Mouse (Mus musculus) MEL (cell line): Measurements from ENCODE around the gene Gdpd3. TPM values are rescaled to one million over a fixed set of nuclear protein-coding genes. Genes with fewer than 3 reads are reported as not detected.

Experiments
- DNase-seq: peaks from one replicate; pipeline ENCODE4 v3.0.0; 2011; ENCODE audit warnings: low read depth, low spot score
- H3K27ac ChIP-seq: 2 replicates; pipeline ENCODE4 v1.5.1; 2012; ENCODE audit warnings: low read depth, mild to moderate bottlenecking, control low read depth, low read length, moderate library complexity; ENCODE audit not compliant: control insufficient read depth
- H3K27me3 ChIP-seq, 2 experiments: fragments of 150-350 bp in 1 of 2; sonication (generic) in 1 of 2; 2 replicates each; pipeline ENCODE4 v1.6.1; 2012; ENCODE audit warnings: low read length in 2 of 2, mild to moderate bottlenecking in 2 of 2, improper control_type of control experiment in 1 of 2, moderate library complexity in 1 of 2; ENCODE audit not compliant: insufficient read depth in 2 of 2, control insufficient read depth in 1 of 2
- H3K36me3 ChIP-seq, 2 experiments: 2 replicates each; pipeline ENCODE4 v1.6.1; 2012 to 2014; ENCODE audit warnings: low read length in 2 of 2, improper control_type of control experiment in 1 of 2, inconsistent platforms in 1 of 2, mild to moderate bottlenecking in 1 of 2; ENCODE audit not compliant: insufficient read depth in 2 of 2, control insufficient read depth in 1 of 2
- H3K4me1 ChIP-seq, 2 experiments: fragments of 150-350 bp in 1 of 2; sonication (generic) in 1 of 2; 2 replicates each; pipeline ENCODE4 v1.6.1; 2012; ENCODE audit warnings: low read length in 2 of 2, improper control_type of control experiment in 1 of 2, mild to moderate bottlenecking in 1 of 2; ENCODE audit not compliant: insufficient read depth in 2 of 2, control insufficient read depth in 1 of 2
- H3K4me3 ChIP-seq, 2 experiments: fragments of 150-350 bp in 1 of 2; sonication (generic) in 1 of 2; 2 replicates each; pipeline ENCODE4 v1.5.1; 2012; ENCODE audit warnings: low read depth in 2 of 2, low read length in 2 of 2, mild to moderate bottlenecking in 2 of 2, moderate library complexity in 2 of 2, control low read depth in 1 of 2, improper control_type of control experiment in 1 of 2; ENCODE audit not compliant: control insufficient read depth in 1 of 2, insufficient read depth in 1 of 2
- H3K79me2 ChIP-seq: 2 replicates; pipeline ENCODE4 v1.6.1; 2012; ENCODE audit warnings: mild to moderate bottlenecking, low read length, moderate library complexity; ENCODE audit not compliant: control insufficient read depth, poor library complexity, insufficient read depth
- H3K9ac ChIP-seq: 2 replicates; pipeline ENCODE4 v1.6.1; 2012; ENCODE audit warnings: low read depth, mild to moderate bottlenecking, control low read depth, low read length, moderate library complexity; ENCODE audit not compliant: control insufficient read depth, poor library complexity, severe bottlenecking
- H3K9me3 ChIP-seq: fragments of 150-350 bp; sonication (generic); replicated peaks from 2 replicates; pipeline ENCODE4 v1.6.1; 2012; ENCODE audit warnings: mild to moderate bottlenecking, low read length, improper control_type of control experiment, moderate library complexity; ENCODE audit not compliant: insufficient read depth
- CTCF ChIP-seq, 3 experiments: IDR thresholded peaks in 2 of 3; conservative IDR thresholded peaks in 1 of 3; 2 replicates each; pipeline ENCODE4 v1.5.1; 2011 to 2012; ENCODE audit warnings: low read length in 3 of 3, low read depth in 2 of 3, mild to moderate bottlenecking in 2 of 3, improper control_type of control experiment in 1 of 3, inconsistent platforms in 1 of 3, mixed read lengths in 1 of 3, moderate library complexity in 1 of 3; ENCODE audit not compliant: control insufficient read depth in 1 of 3, insufficient read depth in 1 of 3, poor library complexity in 1 of 3, severe bottlenecking in 1 of 3
- E2F4 ChIP-seq: IDR thresholded peaks from 2 replicates; pipeline ENCODE4 v1.6.1; 2011; ENCODE audit warnings: low read depth, low read length, improper control_type of control experiment, borderline replicate concordance
- GATA1 ChIP-seq: IDR thresholded peaks from 2 replicates; pipeline ENCODE4 v1.6.1; 2011; ENCODE audit warnings: low read depth, low read length, improper control_type of control experiment
- JUND ChIP-seq: IDR thresholded peaks from 2 replicates; pipeline ENCODE4 v1.6.1; 2011; ENCODE audit warnings: low read depth, mild to moderate bottlenecking, improper control_type of control experiment, low read length
- MAX ChIP-seq: IDR thresholded peaks from 2 replicates; pipeline ENCODE4 v1.6.1; 2011; ENCODE audit warnings: low read length, improper control_type of control experiment
- MAZ ChIP-seq: IDR thresholded peaks from 2 replicates; pipeline ENCODE4 v1.6.1; 2012; ENCODE audit warnings: low read depth, mild to moderate bottlenecking, inconsistent platforms, low read length, improper control_type of control experiment
- MEF2A ChIP-seq: IDR thresholded peaks from 2 replicates; pipeline ENCODE4 v1.6.1; 2014; ENCODE audit warnings: low read depth, mild to moderate bottlenecking, inconsistent platforms, low read length, improper control_type of control experiment; ENCODE audit not compliant: poor library complexity, insufficient replicate concordance, severe bottlenecking; ENCODE audit errors: extremely low read depth
- POLR2AphosphoS2 ChIP-seq: IDR thresholded peaks from 2 replicates; pipeline ENCODE4 v1.6.1; 2011; ENCODE audit warnings: low read length, improper control_type of control experiment
- SIN3A ChIP-seq: IDR thresholded peaks from 2 replicates; pipeline ENCODE4 v1.6.1; 2012; ENCODE audit warnings: low read length, improper control_type of control experiment, inconsistent platforms
- SMC3 ChIP-seq: IDR thresholded peaks from 2 replicates; pipeline ENCODE4 v1.6.1; 2011; ENCODE audit warnings: low read depth, low read length, improper control_type of control experiment
- TAL1 ChIP-seq: IDR thresholded peaks from 2 replicates; pipeline ENCODE4 v1.6.1; 2012; ENCODE audit warnings: mild to moderate bottlenecking, inconsistent platforms, low read length, moderate library complexity, mixed read lengths
- UBTF ChIP-seq: IDR thresholded peaks from 2 replicates; pipeline ENCODE4 v1.6.1; 2012; ENCODE audit warnings: low read depth, mild to moderate bottlenecking, inconsistent platforms, low read length, improper control_type of control experiment, moderate library complexity, borderline replicate concordance; ENCODE audit not compliant: insufficient read depth
- USF1 ChIP-seq: IDR thresholded peaks from 2 replicates; pipeline ENCODE4 v1.6.1; 2014; ENCODE audit warnings: low read depth, mild to moderate bottlenecking, inconsistent platforms, low read length, improper control_type of control experiment, moderate library complexity
- polyA plus RNA-seq, 2 experiments: library from polyadenylated mRNA; stranded (reverse) in 1 of 2; unstranded in 1 of 2; fragments of >175 nt in 1 of 2; fragments of >200 nt in 1 of 2; gene quantifications; 2 replicates each; pipeline versions ENCODE4 v1.2.1 to v1.2.4; 2012; ENCODE audit warnings: low replicate concordance in 2 of 2, low read depth in 1 of 2; ENCODE audit not compliant: insufficient read length in 2 of 2, insufficient read depth in 1 of 2, missing spikeins in 1 of 2
- total RNA-seq: library from RNA; depleted of rRNA; stranded (reverse); fragments of 300-350 nt; gene quantifications from 2 replicates; pipeline ENCODE4 v1.2.3, GENCODE M21; 2012

Gene Gdpd3
- total and polyA plus RNA-seq, 3 experiments = 12.7 to 13.0 TPM; not detected in 1

GRCm38 (mm10) chr7:126739551-126739950, 26.6 kb upstream of the Gdpd3 start:
- Histone ChIP-seq H3K9ac (peak overlapping the region; percentile 64), H3K4me3 (peak overlapping the region; percentile 59 to 60), H3K9me3 (no peaks in the 10 kb centered on the region), H3K27ac (no peak overlapping the region), H3K4me1 (no peaks in the 10 kb centered on the region), H3K79me2 (no peaks in the 10 kb centered on the region), H3K36me3 (no peaks in the 10 kb centered on the region), H3K27me3 (no peaks in the 10 kb centered on the region; a peak in 1 of 4 replicates)
- no peak for TF ChIP-seq TAL1
- TF ChIP-seq USF1 = peak; percentile 41; the same call in 1 of the 2 replicates
- DNase-seq = peak; percentile 51

- no peaks in the 10 kb centered on the region; a peak in 1 of 4 replicates for H3K27me3 ChIP-seq
- H3K4me3 ChIP-seq = peak overlapping the region; percentile 59 to 60; a peak in 2 of 4 replicates
- no peaks in the 10 kb centered on the region for H3K9me3 ChIP-seq
- TF ChIP-seq SMC3 (no peak), UBTF (no peak), GATA1 (no peak), E2F4 (no peak), MAX (no peak)
- H3K9ac ChIP-seq = peak overlapping the region; percentile 64
- H3K79me2 ChIP-seq = no peaks in the 10 kb centered on the region
- H3K36me3 ChIP-seq = no peaks in the 10 kb centered on the region
- H3K4me1 ChIP-seq = no peaks in the 10 kb centered on the region
- DNase-seq = no peak
- H3K27ac ChIP-seq = no peak overlapping the region
Observed at GRCm38 (mm10) chr7:126740132-126740735, 25.9 kb upstream of the Gdpd3 start.

DNA sequence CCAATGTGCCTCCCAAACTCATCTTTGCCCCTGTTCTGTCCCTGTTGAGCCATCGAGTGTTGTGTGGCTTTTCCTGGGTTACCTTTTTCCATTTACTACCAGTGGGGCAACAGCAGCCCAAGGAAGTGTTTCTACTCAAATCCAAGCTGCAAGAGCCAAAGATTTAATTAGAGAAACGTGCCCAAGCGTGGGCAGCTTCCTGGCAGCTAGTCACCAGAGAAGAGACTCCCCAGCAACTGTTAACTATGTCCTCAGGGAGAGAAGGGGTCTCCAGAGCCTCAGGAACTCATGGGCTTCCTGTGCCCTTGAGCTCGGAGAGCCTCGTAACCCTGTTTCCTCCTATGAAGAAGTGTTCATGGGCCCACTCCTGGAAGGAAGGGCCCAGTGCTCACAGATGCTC, 25.2 kb upstream of the Gdpd3 start:
- no peak for DNase-seq
- Histone ChIP-seq H3K36me3 (no peaks in the 10 kb centered on the region), H3K9me3 (no peaks in the 10 kb centered on the region), H3K4me1 (no peaks in the 10 kb centered on the region), H3K9ac (no peak overlapping the region), H3K4me3 (no peak overlapping the region), H3K27ac (no peak overlapping the region), H3K27me3 (no peaks in the 10 kb centered on the region; a peak in 1 of 4 replicates), H3K79me2 (no peaks in the 10 kb centered on the region)
- no peak for TF ChIP-seq SIN3A
- TF ChIP-seq GATA1 = no peak
- TF ChIP-seq SMC3 = no peak
- no peak for TF ChIP-seq MEF2A
- no peak for TF ChIP-seq JUND
- no peak for TF ChIP-seq POLR2AphosphoS2
- no peak for TF ChIP-seq MAZ
- no peak for TF ChIP-seq CTCF (IDR thresholded peaks at IDR 0.05 in 2 of 3, conservative IDR thresholded peaks at IDR 0.05 in 1 of 3; ENCODE audit: control insufficient read depth in 1 of 3, insufficient read depth in 1 of 3, low read depth in 2 of 3, low read length in 3 of 3, poor library complexity in 1 of 3, severe bottlenecking in 1 of 3)
